In the genomic region with DNA sequence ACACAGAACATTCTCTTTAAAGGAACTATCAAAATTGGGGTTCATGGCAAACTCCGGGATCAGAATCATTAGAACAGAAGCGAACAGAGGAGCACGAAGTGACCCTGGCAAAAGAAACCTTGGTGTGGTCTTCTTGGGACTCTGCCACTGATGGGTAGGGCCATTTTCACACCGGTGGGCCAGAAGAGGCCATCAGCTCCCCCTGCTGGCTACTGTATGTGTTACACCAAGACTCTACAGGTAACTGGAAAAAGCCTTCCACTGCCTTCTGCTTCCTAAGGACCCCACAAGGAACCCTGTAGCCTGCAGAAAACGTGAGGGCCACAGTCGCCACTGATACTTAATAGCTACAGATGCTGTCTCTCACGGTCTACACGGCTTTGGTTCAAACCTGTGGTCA, we compare ENCODE assay signal across 8 mouse cellular contexts. TPM values are rescaled to one million over a fixed set of nuclear protein-coding genes. Genes with fewer than 3 reads are reported as not detected.
DNase-seq lines count a peak whose midpoint lies in the region; ATAC-seq and TF ChIP-seq lines count a peak whose summit lies in the region.

No protein-coding gene starts in this region.

- H3K36me3 ChIP-seq in testis, adult 2 months (ENCODE audit: control insufficient read depth, insufficient read depth, low read length): no peaks in the 10 kb centered on the region

- TF ChIP-seq CTCF in testis, adult 2 months (IDR thresholded peaks at IDR 0.05; ENCODE audit: control insufficient read depth, insufficient read depth, insufficient replicate concordance, low read depth, low read length): peak; percentile 86; the same call in 1 of the 2 replicates
- peak; percentile 62 for TF ChIP-seq CTCF in cortical plate, adult 2 months (IDR thresholded peaks at IDR 0.05; ENCODE audit: extremely low read depth, insufficient read depth, low read length)

- H3K27me3 ChIP-seq in testis, adult 2 months (ENCODE audit: control insufficient read depth, insufficient read depth, low read length): no peaks in the 10 kb centered on the region

- peak; percentile 51; the same call in 1 of the 2 replicates for ATAC-seq in megakaryocyte progenitor cell, adult 5-6 weeks (replicated peaks; ENCODE audit: poor library complexity)

- no peaks in the 10 kb centered on the region; the same call in 1 of the 2 replicates for H3K4me1 ChIP-seq in testis, adult 2 months (ENCODE audit: control insufficient read depth, insufficient read depth, low read length)
- H3K4me1 ChIP-seq in cortical plate, adult 2 months (ENCODE audit: control insufficient read depth, insufficient read depth, low read length): no peaks in the 10 kb centered on the region

- DNase-seq in heart, postnatal 14 days: peak; percentile 49 to 68
- DNase-seq in heart, adult 11 months: no peak
- DNase-seq in testis, postnatal 14 days (ENCODE audit: low spot score): no peak
- no peak for DNase-seq in ovary, postnatal 10 days (ENCODE audit: low spot score)
- no peak for DNase-seq in left cerebral cortex, adult 11 months (ENCODE audit: low spot score)

- H3K27ac ChIP-seq in testis, adult 2 months (ENCODE audit: control insufficient read depth, insufficient read depth, low read depth, low read length): no peak overlapping the region
- H3K27ac ChIP-seq in cortical plate, adult 2 months (ENCODE audit: insufficient read depth, low read length): no peak overlapping the region

- intact Hi-C loops in heart, postnatal 14 days (cut with DNase I): loop anchor here (5.0 to 10.0 kb wide), 2 partner anchors 135 to 403 kb away; a partner anchor contains a TSS

- TF ChIP-seq POLR2A in testis, adult 2 months (IDR thresholded peaks at IDR 0.05; ENCODE audit: control insufficient read depth, low read depth, low read length): no peak
- no peak for TF ChIP-seq POLR2A in cortical plate, adult 2 months (IDR thresholded peaks at IDR 0.05; ENCODE audit: extremely low read depth, insufficient read depth, low read length)

- no peak overlapping the region for H3K4me3 ChIP-seq in testis, adult 2 months (ENCODE audit: control insufficient read depth, low read depth, low read length)
- no peak overlapping the region for H3K4me3 ChIP-seq in cortical plate, adult 2 months (ENCODE audit: insufficient read depth, low read length)

RNA-seq across cellular contexts. Expression of a gene that starts 25.2 kb away (rescaled TPM):
- 100 to 1,000 TPM; 341 to 359 TPM for total RNA-seq in heart, postnatal 14 days (2021)
- polyA plus RNA-seq in testis, adult 2 months (2012; rRNA removed): 2.7 and 4.1 TPM in 2 replicates
- 1.0 and 1.3 TPM in 2 replicates for polyA plus RNA-seq in cortical plate, adult 2 months (2012; rRNA removed)
- total RNA-seq in megakaryocyte progenitor cell, adult 5-6 weeks (2015): not detected in 2 replicates
- total RNA-seq in megakaryocyte progenitor cell, adult 5-6 weeks (2017): 0.98 and 1.5 TPM in 2 replicates

Comparison
In these comparisons a context has a peak if more than half of its experiments do, and no peak if none do; other contexts are left out.
1. DNase-seq: peak in heart, postnatal 14 days (2 of 2); none in heart, adult 11 months (single experiment), testis, postnatal 14 days (single experiment), ovary, postnatal 10 days (single experiment) and left cerebral cortex, adult 11 months (single experiment).
2. RNA of a gene that starts 25.2 kb away (total RNA-seq): 341 to 359 TPM in heart, postnatal 14 days; 0.98 to 1.5 TPM in megakaryocyte progenitor cell, adult 5-6 weeks; every median in the first group is over 100 times any median in the second.